Mouse (Mus musculus): ENCODE results near the gene Fcgr1. TPM values are rescaled to one million over a fixed set of nuclear protein-coding genes. Genes with fewer than 3 reads are reported as not detected.

The Fcgr1 gene
- polyA plus RNA-seq, 1 experiment from 2014 or later, result 3.7 TPM

- Histone ChIP-seq H3K27me3 (replicated peaks; ENCODE audit: control insufficient read depth, insufficient read depth, low read length) (peaks cover 61% of the 10 kb centered on the region), H3K9me3 (ENCODE audit: control insufficient read depth, low read length) (no peaks in the 10 kb centered on the region), H3K4me1 (ENCODE audit: control insufficient read depth, insufficient read depth, low read length) (peaks cover 6% of the 10 kb centered on the region; the same call in 1 of the 2 replicates), H3K27ac (ENCODE audit: low read length) (no peak overlapping the region), H3K4me2 (ENCODE audit: low read depth, low read length) (no peak overlapping the region), H3K9ac (ENCODE audit: low read depth, low read length) (no peak overlapping the region), H3K36me3 (ENCODE audit: control insufficient read depth, insufficient read depth, low read length) (no peaks in the 10 kb centered on the region), H3K4me3 (ENCODE audit: low read length) (no peak overlapping the region)
- WGBS, result 52% methylated on average over 6 of the region's 6 CpGs
- no peak for ATAC-seq
These were observed 41.4 kb upstream of the Fcgr1 start for GRCm38 (mm10) chr3:96335163-96335550.

GRCm38 (mm10) chr3:96334175-96335162, 40.7 kb upstream of the Fcgr1 start:
- peak overlapping the region; percentile 36 for H3K4me3 ChIP-seq (ENCODE audit: low read length)
- 0 out of 2 replicates have a peak overlapping the region, but pooled peaks have one; percentile 11 for H3K9ac ChIP-seq (ENCODE audit: low read depth, low read length)
- H3K27ac ChIP-seq (ENCODE audit: low read length), result no peak overlapping the region
- H3K9me3 ChIP-seq (ENCODE audit: control insufficient read depth, low read length), result no peaks in the 10 kb centered on the region
- peak overlapping the region; percentile 56 for H3K4me2 ChIP-seq (ENCODE audit: low read depth, low read length)
- WGBS, result 4% methylated on average over 36 of the region's 36 CpGs
- no peaks in the 10 kb centered on the region for H3K36me3 ChIP-seq (ENCODE audit: control insufficient read depth, insufficient read depth, low read length)
- peaks cover 63% of the 10 kb centered on the region for H3K27me3 ChIP-seq (replicated peaks; ENCODE audit: control insufficient read depth, insufficient read depth, low read length)
- H3K4me1 ChIP-seq (ENCODE audit: control insufficient read depth, insufficient read depth, low read length), result peaks cover 6% of the 10 kb centered on the region; the same call in 1 of the 2 replicates
- ATAC-seq, result no peak

- Histone ChIP-seq H3K9me3 (ENCODE audit: control insufficient read depth, low read length) (no peaks in the 10 kb centered on the region), H3K4me3 (ENCODE audit: low read length) (peak overlapping the region; percentile 36), H3K9ac (ENCODE audit: low read depth, low read length) (0 out of 2 replicates have a peak overlapping the region, but pooled peaks have one; percentile 11), H3K27ac (ENCODE audit: low read length) (no peak overlapping the region), H3K4me1 (ENCODE audit: control insufficient read depth, insufficient read depth, low read length) (peaks cover 9% of the 10 kb centered on the region), H3K36me3 (ENCODE audit: control insufficient read depth, insufficient read depth, low read length) (no peaks in the 10 kb centered on the region), H3K27me3 (replicated peaks; ENCODE audit: control insufficient read depth, insufficient read depth, low read length) (peaks cover 61% of the 10 kb centered on the region), H3K4me2 (ENCODE audit: low read depth, low read length) (peak overlapping the region; percentile 56)
- 2% methylated on average over 25 of the region's 25 CpGs for WGBS
- ATAC-seq, result no peak
These were observed 39.8 kb upstream of the Fcgr1 start for GRCm38 (mm10) chr3:96333396-96334174.

- 6% methylated on average over 27 of the region's 27 CpGs for WGBS
- peaks cover 9% of the 10 kb centered on the region for H3K4me1 ChIP-seq (ENCODE audit: control insufficient read depth, insufficient read depth, low read length)
- H3K36me3 ChIP-seq (ENCODE audit: control insufficient read depth, insufficient read depth, low read length), result no peaks in the 10 kb centered on the region
- no peaks in the 10 kb centered on the region for H3K9me3 ChIP-seq (ENCODE audit: control insufficient read depth, low read length)
- H3K27me3 ChIP-seq (replicated peaks; ENCODE audit: control insufficient read depth, insufficient read depth, low read length), result peaks cover 57% of the 10 kb centered on the region
- H3K9ac ChIP-seq (ENCODE audit: low read depth, low read length), result no peak overlapping the region
- H3K4me2 ChIP-seq (ENCODE audit: low read depth, low read length), result peak overlapping the region; percentile 56
- H3K27ac ChIP-seq (ENCODE audit: low read length), result no peak overlapping the region
- ATAC-seq, result peak; percentile 21; the same call in 1 of the 2 replicates
- peak overlapping the region; percentile 36 for H3K4me3 ChIP-seq (ENCODE audit: low read length)
These were observed 39.0 kb upstream of the Fcgr1 start for GRCm38 (mm10) chr3:96332631-96333395.

- no peaks in the 10 kb centered on the region for H3K36me3 ChIP-seq (ENCODE audit: control insufficient read depth, insufficient read depth, low read length)
- H3K27me3 ChIP-seq (replicated peaks; ENCODE audit: control insufficient read depth, insufficient read depth, low read length), result peaks cover 51% of the 10 kb centered on the region
- H3K4me1 ChIP-seq (ENCODE audit: control insufficient read depth, insufficient read depth, low read length), result peaks cover 9% of the 10 kb centered on the region
- peak overlapping the region; percentile 4; the same call in 1 of the 2 replicates for H3K4me2 ChIP-seq (ENCODE audit: low read depth, low read length)
- 25% methylated on average over 14 of the region's 14 CpGs for WGBS
- no peak overlapping the region for H3K27ac ChIP-seq (ENCODE audit: low read length)
- no peak overlapping the region for H3K4me3 ChIP-seq (ENCODE audit: low read length)
- H3K9ac ChIP-seq (ENCODE audit: low read depth, low read length), result no peak overlapping the region
- H3K9me3 ChIP-seq (ENCODE audit: control insufficient read depth, low read length), result no peaks in the 10 kb centered on the region
- no peak for ATAC-seq
These were observed 38.2 kb upstream of the Fcgr1 start for GRCm38 (mm10) chr3:96332000-96332399.

- Histone ChIP-seq H3K27ac (ENCODE audit: low read length) (no peak overlapping the region), H3K36me3 (ENCODE audit: control insufficient read depth, insufficient read depth, low read length) (no peaks in the 10 kb centered on the region), H3K27me3 (replicated peaks; ENCODE audit: control insufficient read depth, insufficient read depth, low read length) (peaks cover 46% of the 10 kb centered on the region), H3K4me2 (ENCODE audit: low read depth, low read length) (no peak overlapping the region), H3K4me1 (ENCODE audit: control insufficient read depth, insufficient read depth, low read length) (peaks cover 9% of the 10 kb centered on the region), H3K4me3 (ENCODE audit: low read length) (no peak overlapping the region), H3K9me3 (ENCODE audit: control insufficient read depth, low read length) (no peaks in the 10 kb centered on the region), H3K9ac (ENCODE audit: low read depth, low read length) (no peak overlapping the region)
- no peak for ATAC-seq
- WGBS, result 44% methylated on average over 7 of the region's 7 CpGs
These were observed 37.7 kb upstream of the Fcgr1 start for GRCm38 (mm10) chr3:96331438-96331837.

- no peak overlapping the region for H3K27ac ChIP-seq (ENCODE audit: low read length)
- no peaks in the 10 kb centered on the region for H3K9me3 ChIP-seq (ENCODE audit: control insufficient read depth, low read length)
- no peak overlapping the region for H3K9ac ChIP-seq (ENCODE audit: low read depth, low read length)
These were observed 36.8 kb upstream of the Fcgr1 start for GRCm38 (mm10) chr3:96330603-96331002.

GRCm38 (mm10) chr3:96330181-96330580, 36.4 kb upstream of the Fcgr1 start:
- Histone ChIP-seq H3K27me3 (replicated peaks; ENCODE audit: control insufficient read depth, insufficient read depth, low read length) (peaks cover 47% of the 10 kb centered on the region), H3K9me3 (ENCODE audit: control insufficient read depth, low read length) (no peaks in the 10 kb centered on the region), H3K4me2 (ENCODE audit: low read depth, low read length) (no peak overlapping the region), H3K27ac (ENCODE audit: low read length) (no peak overlapping the region), H3K4me3 (ENCODE audit: low read length) (no peak overlapping the region), H3K9ac (ENCODE audit: low read depth, low read length) (no peak overlapping the region), H3K36me3 (ENCODE audit: control insufficient read depth, insufficient read depth, low read length) (no peaks in the 10 kb centered on the region), H3K4me1 (ENCODE audit: control insufficient read depth, insufficient read depth, low read length) (peaks cover 9% of the 10 kb centered on the region)
- no peak for ATAC-seq
- 87% methylated on average over 4 of the region's 4 CpGs for WGBS

More at GRCm38 (mm10) chr3:96330603-96331002, 36.8 kb upstream of the Fcgr1 start:
- WGBS, result 69% methylated on average over 7 of the region's 7 CpGs
- peaks cover 9% of the 10 kb centered on the region for H3K4me1 ChIP-seq (ENCODE audit: control insufficient read depth, insufficient read depth, low read length)
- H3K36me3 ChIP-seq (ENCODE audit: control insufficient read depth, insufficient read depth, low read length), result no peaks in the 10 kb centered on the region
- no peak overlapping the region for H3K4me2 ChIP-seq (ENCODE audit: low read depth, low read length)
- H3K4me3 ChIP-seq (ENCODE audit: low read length), result no peak overlapping the region
- peaks cover 49% of the 10 kb centered on the region for H3K27me3 ChIP-seq (replicated peaks; ENCODE audit: control insufficient read depth, insufficient read depth, low read length)
- no peak for ATAC-seq

All from intestine, embryonic 16.5 days (tissue).